Mouse (Mus musculus) G1E (cell line): ENCODE data around the gene Palm.

Experiments used
- CTCF ChIP-seq: IDR thresholded peaks from 2 replicates; pipeline ENCODE4 v1.5.1; 2012; ENCODE audit warnings: low read depth, low read length, inconsistent platforms, mixed read lengths
- GATA1 ChIP-seq: IDR thresholded peaks from 2 replicates; pipeline ENCODE4 v1.6.1; 2012; ENCODE audit warnings: borderline replicate concordance, low read length, inconsistent platforms, mixed read lengths
- GATA2 ChIP-seq: IDR thresholded peaks from 2 replicates; pipeline ENCODE4 v1.6.1; 2012; ENCODE audit warnings: low read depth, low read length, inconsistent platforms, borderline replicate concordance
- TAL1 ChIP-seq: conservative IDR thresholded peaks from 2 replicates; pipeline ENCODE4 v1.6.1; 2012; ENCODE audit warnings: low read depth, low read length, inconsistent platforms, mixed read lengths

DNA sequence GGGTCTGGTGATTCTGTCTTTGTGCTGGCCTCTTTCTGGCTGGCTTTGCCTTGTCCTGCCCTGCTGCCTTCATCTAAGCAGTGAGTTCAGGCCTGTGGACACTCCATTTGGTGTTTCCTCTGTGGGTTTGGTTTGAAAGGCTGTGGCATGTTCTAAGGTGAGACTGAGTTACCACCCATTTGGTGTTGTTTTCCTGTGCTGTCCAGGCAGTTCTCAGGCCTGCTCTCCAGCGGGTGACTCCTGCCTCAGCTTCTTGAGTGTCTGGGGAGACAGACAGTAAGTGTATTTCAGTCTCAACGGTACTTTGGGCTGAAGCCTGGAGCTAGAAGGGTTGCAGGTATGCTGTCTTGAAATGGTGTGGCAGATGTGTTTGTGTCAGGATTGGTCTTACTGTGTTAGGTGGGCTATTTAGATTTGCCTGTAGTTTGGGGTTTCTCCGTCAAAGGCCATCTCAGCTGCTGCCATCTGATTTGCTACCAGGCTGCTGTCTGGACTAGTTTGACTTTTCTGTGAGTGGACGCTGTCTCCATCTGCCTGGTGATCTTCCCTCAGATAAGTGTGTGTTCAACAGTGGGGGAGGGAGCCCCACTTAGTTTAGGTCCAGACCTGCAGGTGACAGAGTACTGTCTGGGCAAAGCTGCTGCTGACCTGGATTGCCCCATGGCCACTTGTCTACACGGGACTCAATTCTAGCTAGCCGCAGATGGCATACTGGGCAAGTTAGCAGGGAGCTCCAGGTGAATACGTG is 63.5 kb downstream of the Palm start:
- TF ChIP-seq CTCF (no peak), TAL1 (no peak), GATA1 (no peak), GATA2 (no peak)
